Mouse (Mus musculus) erythroid progenitor cell, adult 5-6 weeks (primary cell): Measurements from ENCODE around the gene Ppp2r1b. TPM values are rescaled to one million over a fixed set of nuclear protein-coding genes. Genes with fewer than 3 reads are reported as not detected.

Source experiments
- ATAC-seq: replicated peaks from 2 replicates; pipeline ENCODE4 v1.8.0; 2016; ENCODE audit warnings: moderate number of reproducible peaks, mild to moderate bottlenecking, moderate TSS enrichment, inconsistent platforms; ENCODE audit not compliant: poor library complexity, low FRiP score, severe bottlenecking
- total RNA-seq, 2 experiments: library from RNA; stranded (forward) in 1 of 2; stranded (reverse) in 1 of 2; fragments of 150-400 nt in 1 of 2; fragments of 186-747, 209-891 nt in 1 of 2; gene quantifications; 2 replicates each; pipeline versions ENCODE4 v1.2.3 to v1.2.4; 2015 to 2017; ENCODE audit warnings: low replicate concordance in 2 of 2

The Ppp2r1b gene
- total RNA-seq, 2 experiments from 2014 or later, result 87.7 to 88.0 TPM

- ATAC-seq, result no peak
Measured at GRCm38 (mm10) chr9:50861119-50861839, 16.2 kb downstream of the Ppp2r1b start.

- ATAC-seq, result no peak
Measured at GRCm38 (mm10) chr9:50863824-50864223, 18.7 kb downstream of the Ppp2r1b start.

DNA sequence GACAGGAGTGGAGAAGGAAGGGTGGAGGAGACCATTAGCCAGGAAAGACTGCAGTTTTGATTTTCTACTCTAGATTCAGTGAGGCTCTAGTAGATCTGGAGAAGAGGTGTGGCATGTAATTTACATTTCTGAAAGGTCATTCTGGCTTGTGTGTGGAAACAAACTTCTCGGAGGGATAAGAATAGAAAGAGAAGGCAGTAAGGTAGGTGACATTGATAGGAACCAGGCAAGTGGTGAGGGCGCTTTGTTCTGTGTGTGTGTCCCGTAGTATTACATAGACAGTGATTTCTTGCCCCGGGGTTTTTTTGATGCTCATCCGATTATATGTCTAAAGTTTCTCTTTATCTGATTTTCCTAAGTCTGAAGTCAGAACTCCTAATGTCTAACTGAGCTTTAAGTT lies 19.8 kb downstream of the Ppp2r1b start:
- no peak for ATAC-seq

GRCm38 (mm10) chr9:50865803-50866202 lies 20.7 kb downstream of the Ppp2r1b start:
- no peak for ATAC-seq

- no peak for ATAC-seq
Measured at GRCm38 (mm10) chr9:50867015-50867414, 21.9 kb downstream of the Ppp2r1b start.

- no peak for ATAC-seq
Measured at GRCm38 (mm10) chr9:50868182-50868581, 23.1 kb downstream of the Ppp2r1b start.

- ATAC-seq, result no peak
Measured at GRCm38 (mm10) chr9:50873210-50873609, 28.1 kb downstream of the Ppp2r1b start.

GRCm38 (mm10) chr9:50874031-50874430 lies 28.9 kb downstream of the Ppp2r1b start:
- ATAC-seq, result no peak

GRCm38 (mm10) chr9:50875470-50875869 lies 30.4 kb downstream of the Ppp2r1b start:
- no peak for ATAC-seq

DNA sequence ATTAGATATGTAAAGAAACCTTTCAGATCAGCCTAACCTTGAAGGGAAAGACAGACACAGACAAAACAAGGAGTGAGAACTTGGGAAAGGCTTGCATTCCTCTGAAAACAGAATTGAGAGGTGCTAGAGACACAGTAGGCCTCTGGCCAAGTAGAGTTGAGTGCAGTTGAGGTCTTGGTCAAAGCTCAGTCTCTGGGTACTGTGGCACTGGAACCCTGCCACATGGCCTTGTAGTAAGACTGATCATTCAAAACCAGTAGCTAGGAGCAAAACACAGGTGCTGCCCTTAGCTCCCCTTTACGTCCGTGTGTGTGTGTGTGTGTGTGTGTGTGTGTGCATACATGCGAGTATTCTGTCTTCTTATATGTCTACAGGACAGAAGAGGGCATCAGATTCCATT lies 31.2 kb downstream of the Ppp2r1b start:
- ATAC-seq, result no peak

DNA sequence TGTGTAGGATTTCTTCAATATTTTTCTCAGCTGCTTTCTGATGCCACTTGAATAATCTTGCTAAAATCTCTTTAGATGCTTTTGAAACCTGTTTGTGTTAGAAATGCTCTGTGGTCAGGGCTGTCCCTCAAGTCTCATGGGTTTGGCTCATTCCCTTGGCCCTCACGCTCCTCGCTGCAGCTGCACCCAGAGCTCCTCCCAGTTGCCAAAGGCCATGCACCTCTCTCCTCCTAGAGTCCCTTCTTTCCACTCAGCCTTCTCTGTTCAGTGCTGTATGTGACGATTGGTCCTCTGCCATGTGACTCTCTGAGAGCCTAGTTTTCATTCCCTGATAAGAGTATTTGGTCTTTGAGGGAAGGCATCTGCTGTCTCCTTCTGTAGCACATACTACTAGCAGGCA lies 32.3 kb downstream of the Ppp2r1b start:
- ATAC-seq, result no peak

- no peak for ATAC-seq
Measured at GRCm38 (mm10) chr9:50882183-50882582, 37.1 kb downstream of the Ppp2r1b start.

DNA sequence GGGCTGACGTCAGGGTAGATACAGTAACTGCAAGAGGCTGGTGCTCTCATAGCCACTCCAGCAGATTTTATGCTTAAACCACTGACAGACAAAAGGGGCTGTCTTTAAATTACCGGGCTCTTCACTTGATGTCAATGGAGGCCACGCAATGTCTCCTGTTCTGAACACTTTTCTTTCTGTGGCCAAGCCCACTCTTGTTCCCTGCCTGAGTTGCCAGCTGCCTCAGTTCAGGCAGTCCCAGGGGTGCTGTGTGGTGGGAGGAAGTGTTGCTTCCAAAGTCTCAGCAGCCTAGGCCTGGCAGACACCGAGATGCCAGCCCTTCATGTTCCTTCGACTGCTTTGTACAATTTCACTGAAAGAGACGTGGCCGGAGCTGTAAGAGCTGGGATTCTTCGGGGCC lies 39.0 kb downstream of the Ppp2r1b start:
- no peak for ATAC-seq

DNA sequence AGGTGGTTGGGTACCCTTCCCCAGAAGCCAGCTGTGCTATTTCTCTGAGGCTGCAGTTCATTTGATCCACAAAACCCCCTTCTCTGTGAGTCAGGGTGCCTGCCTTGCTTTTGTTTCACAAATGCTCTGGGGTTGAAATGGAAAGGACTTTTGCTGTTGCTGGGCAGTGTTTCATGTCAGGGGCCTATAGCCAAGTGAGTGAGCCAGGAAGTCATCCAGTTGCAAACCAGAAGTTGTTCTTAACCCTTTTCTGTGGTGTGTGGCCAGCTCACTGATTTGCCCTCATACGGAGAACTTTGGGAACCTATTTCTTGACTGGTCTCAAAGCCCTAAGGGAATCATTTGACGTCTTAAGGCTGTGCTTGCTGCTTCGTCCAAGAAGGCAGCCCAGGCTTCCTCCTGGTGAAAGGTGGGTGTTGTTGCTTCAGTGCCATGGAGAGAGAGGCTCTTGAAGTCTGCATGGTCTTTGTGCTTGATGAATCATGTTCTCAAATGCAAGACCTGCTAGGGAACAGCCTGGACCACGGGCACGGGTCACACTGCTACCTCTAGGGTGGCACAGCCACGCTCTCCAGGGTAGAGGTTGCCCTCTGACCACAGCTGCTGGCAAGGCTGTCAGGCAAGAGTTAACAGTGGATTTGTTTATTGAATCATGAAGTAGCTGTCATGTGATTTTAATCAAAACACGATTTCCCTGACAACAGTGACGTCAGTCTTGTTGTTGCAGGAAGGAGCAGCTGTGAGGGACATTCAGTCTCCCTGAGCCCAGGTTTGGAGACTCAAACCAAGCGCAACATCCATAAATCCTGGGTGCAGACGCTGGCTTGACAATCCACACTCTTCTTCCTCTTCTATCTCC lies 39.9 kb downstream of the Ppp2r1b start:
- no peak for ATAC-seq

- ATAC-seq, result no peak
Measured at GRCm38 (mm10) chr9:50885600-50885987, 40.5 kb downstream of the Ppp2r1b start.

- ATAC-seq, result no peak
Measured at GRCm38 (mm10) chr9:50886870-50887269, 41.8 kb downstream of the Ppp2r1b start.

GRCm38 (mm10) chr9:50887351-50887750 lies 42.2 kb downstream of the Ppp2r1b start:
- no peak for ATAC-seq

DNA sequence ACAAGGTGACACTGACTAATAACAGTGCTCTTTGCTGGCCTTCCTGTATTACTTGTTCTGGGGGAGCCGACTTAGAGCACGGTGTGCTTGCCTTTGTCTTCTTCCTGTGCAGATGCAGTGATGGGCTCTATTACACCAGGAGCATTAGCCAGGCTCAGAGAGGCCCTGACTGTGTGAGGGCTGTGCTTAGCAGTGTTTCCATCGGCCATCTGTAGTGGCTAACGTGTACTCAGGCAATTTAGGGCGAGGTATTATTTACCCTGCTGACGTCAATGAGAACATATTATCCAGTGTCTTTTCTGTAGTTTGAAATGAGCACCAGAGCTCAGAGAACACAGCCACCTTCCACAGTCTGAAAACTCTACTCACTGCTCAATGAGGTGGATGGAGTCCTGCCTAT lies 44.1 kb downstream of the Ppp2r1b start:
- no peak for ATAC-seq

DNA sequence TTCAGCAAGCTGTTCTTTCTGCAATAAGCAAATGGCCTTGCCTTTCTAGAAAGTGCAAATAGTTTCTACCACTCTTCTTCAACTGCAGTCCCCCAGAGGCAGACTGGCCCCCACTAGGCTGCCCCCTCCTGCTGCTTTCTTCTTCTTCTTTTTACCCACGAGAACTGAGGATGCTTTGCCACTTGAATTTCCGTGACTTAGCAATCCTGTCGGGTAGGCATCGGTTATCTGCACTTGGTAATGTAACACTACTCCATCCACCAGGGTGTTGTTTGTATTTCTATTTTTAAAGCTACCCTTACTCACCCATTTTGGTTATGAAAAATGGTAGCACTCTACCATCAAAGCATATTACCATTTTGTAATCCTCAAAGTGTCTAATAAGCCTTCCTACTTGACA lies 44.9 kb downstream of the Ppp2r1b start:
- ATAC-seq, result no peak

DNA sequence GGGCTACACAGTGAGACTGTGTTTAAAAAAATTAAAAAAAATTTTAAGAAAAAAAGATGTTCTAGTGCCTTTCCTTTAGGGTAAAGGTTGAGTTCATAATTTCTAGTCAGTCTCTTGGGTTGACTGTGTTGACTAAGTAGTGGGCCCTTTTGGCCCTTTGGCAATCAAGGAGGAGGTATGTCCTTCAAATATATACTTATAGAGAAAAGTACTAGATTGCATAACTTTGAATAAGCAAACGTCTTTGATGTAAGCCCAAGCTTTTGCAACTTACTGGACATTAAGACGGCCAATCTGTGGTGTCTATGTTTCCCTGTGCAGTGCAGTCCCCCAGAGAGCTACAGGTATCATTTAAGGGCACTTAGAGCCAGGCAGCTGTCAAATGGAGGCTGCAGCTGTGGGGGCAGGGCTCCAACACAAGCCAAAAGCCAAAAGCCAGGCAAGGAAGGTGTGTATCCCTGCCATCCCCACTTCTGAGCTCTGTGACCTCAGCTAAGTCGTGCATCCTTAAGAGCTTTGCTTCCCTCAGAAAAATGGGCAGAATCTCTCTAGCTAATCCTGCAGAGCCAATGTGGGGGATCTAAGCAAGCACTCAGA lies 45.5 kb downstream of the Ppp2r1b start:
- ATAC-seq, result no peak

DNA sequence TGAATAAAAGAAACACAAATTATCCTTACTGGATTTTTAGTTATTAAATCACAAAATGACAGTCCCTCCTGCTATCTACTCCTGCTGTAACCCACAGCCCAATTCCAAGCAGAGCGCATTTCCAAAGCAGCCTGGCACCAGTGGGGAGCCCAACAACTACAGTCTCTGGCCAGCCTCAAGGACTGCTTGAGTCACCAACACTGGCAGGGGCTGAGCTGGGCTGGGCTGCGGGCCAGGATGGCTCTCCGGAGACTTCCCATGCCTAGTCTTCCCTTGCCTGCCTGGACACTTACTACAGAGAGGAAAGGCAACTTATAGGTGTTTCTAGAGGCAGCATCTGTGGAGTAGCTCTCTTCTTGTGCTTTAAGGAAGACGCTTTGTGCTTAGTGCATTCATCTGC lies 48.6 kb downstream of the Ppp2r1b start:
- no peak for ATAC-seq
